Mouse (Mus musculus) limb, embryonic 11.5 days (tissue): ENCODE measurements around the gene 5330417H12Rik. TPM values are rescaled to one million over a fixed set of nuclear protein-coding genes. Genes with fewer than 3 reads are reported as not detected.

Source experiments
- ATAC-seq: fragments of 200-750 bp; cut with Nextera tagmentation; 2 replicates; pipeline ENCODE4 v1.8.0; 2017; ENCODE audit warnings: low read depth; ENCODE audit not compliant: insufficient number of reproducible peaks, low FRiP score, low TSS enrichment
- DNase-seq: peaks from one replicate; pipeline ENCODE4 v3.0.0-alpha.2; 2015; ENCODE audit warnings: low spot score
- H3K27ac ChIP-seq: fragments of 300-500 bp; sonication (generic); replicated peaks from 2 replicates; pipeline ENCODE4 v1.5.1; 2014; ENCODE audit warnings: low read depth, mild to moderate bottlenecking, low read length
- H3K27me3 ChIP-seq: fragments of 300-500 bp; sonication (generic); 2 replicates; pipeline ENCODE4 v1.6.1; 2014; ENCODE audit warnings: mild to moderate bottlenecking, low read length, mixed read lengths; ENCODE audit not compliant: control insufficient read depth, insufficient read depth
- H3K36me3 ChIP-seq: fragments of 300-500 bp; sonication (generic); 2 replicates; pipeline ENCODE4 v1.6.1; 2014; ENCODE audit warnings: mild to moderate bottlenecking, low read length, moderate library complexity, mixed read lengths; ENCODE audit not compliant: control insufficient read depth, insufficient read depth
- H3K4me1 ChIP-seq: fragments of 300-500 bp; sonication (generic); 2 replicates; pipeline ENCODE4 v1.6.1; 2014; ENCODE audit warnings: low read length, mixed read lengths; ENCODE audit not compliant: control insufficient read depth, insufficient read depth
- H3K4me2 ChIP-seq: fragments of 300-500 bp; sonication (generic); 2 replicates; pipeline ENCODE4 v1.6.1; 2014; ENCODE audit warnings: low read depth, mild to moderate bottlenecking, moderate library complexity; ENCODE audit not compliant: severe bottlenecking
- H3K4me3 ChIP-seq: fragments of 300-500 bp; sonication (generic); 2 replicates; pipeline ENCODE4 v1.5.1; 2014; ENCODE audit warnings: low read depth, low read length
- H3K9ac ChIP-seq: fragments of 300-500 bp; sonication (generic); 2 replicates; pipeline ENCODE4 v1.6.1; 2014; ENCODE audit warnings: mild to moderate bottlenecking, low read length
- H3K9me3 ChIP-seq: fragments of 300-500 bp; sonication (generic); 2 replicates; pipeline ENCODE4 v1.6.1; 2016; ENCODE audit warnings: low read length; ENCODE audit not compliant: control insufficient read depth
- WGBS: fragments of 180-500 bp; shearing (Covaris S2); extraction: QIAGEN DNeasy Blood & Tissue Kit; methylation state at CpG from one replicate; pipeline ENCODE4 v1.1.7; 2014; 5-methylcytosine and 5-hydroxymethylcytosine counted together
- polyA plus RNA-seq: library from polyadenylated mRNA; unstranded; fragments of >200 nt; fragmentation: Nextera tagmentation; extraction: Ambion mirVana; gene quantifications from 2 replicates; pipeline ENCODE4 v1.2.1, GENCODE M21; 2014

Gene 5330417H12Rik
- polyA plus RNA-seq, 1 experiment from 2014 or later: not detected

DNA sequence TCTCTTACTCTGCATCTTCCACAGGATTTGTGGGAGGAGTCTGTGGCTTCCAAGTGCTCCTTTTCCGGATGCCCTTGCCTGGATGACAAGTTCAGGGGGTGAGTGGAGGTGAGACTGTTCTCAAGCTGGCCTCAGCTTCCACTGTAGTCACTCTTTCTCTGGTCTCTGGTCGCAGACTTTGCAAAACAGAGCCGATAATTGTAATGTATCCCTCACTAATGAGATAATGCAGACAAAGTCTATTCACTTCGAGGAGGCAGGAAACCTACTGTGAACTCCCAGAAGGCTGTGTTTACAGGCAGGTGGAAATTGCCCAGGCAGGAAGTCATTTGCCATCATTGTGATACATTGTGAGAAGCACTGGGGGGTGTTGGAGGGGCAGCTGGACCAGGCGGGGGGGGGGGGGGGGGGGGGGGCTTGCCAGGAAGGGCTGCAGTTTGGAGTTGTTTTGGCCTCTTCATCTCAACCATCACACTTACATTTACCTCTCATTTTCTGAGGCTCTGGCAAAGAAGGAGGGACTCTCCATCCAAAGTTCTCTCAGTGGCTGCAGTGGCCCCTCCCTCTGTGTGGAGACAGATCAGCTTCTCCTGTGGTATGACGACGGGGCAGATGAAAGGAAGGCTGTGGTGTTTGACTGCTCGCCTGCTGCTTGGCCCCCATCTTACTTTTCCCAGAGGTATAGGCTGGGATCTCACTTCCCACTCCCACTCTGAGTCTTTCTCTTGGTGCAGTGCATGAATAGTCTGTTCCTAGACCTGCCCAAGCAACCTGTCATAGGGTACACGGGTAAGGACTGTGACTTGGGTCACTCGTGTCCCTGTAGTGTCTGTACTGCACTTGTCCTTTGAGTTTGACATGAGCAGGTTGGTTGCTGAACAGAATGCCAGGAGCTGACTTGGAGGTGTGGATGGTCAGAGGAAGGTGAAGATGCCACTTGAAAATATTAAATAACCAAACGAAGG is 6.7 kb downstream of the 5330417H12Rik start:
- H3K9me3 ChIP-seq: no peaks in the 10 kb centered on the region
- no peaks in the 10 kb centered on the region for H3K27me3 ChIP-seq
- H3K27ac ChIP-seq: no peak overlapping the region
- H3K36me3 ChIP-seq: no peaks in the 10 kb centered on the region
- 36% methylated on average over 10 of the region's 11 CpGs for WGBS
- H3K4me1 ChIP-seq: peaks cover 10% of the 10 kb centered on the region
- DNase-seq: no peak
- 0 out of 2 replicates have a peak, but pooled peaks have one; percentile 28 for ATAC-seq
- no peak overlapping the region for H3K4me2 ChIP-seq
- no peak overlapping the region for H3K4me3 ChIP-seq
- H3K9ac ChIP-seq: no peak overlapping the region

- Histone ChIP-seq H3K4me1 (no peaks in the 10 kb centered on the region), H3K9me3 (no peaks in the 10 kb centered on the region), H3K27ac (no peak overlapping the region), H3K4me2 (no peak overlapping the region), H3K36me3 (no peaks in the 10 kb centered on the region), H3K27me3 (no peaks in the 10 kb centered on the region), H3K4me3 (no peak overlapping the region), H3K9ac (no peak overlapping the region)
- ATAC-seq: no peak
- no peak for DNase-seq
- WGBS: 86% methylated on average over 5 of the region's 5 CpGs
These were observed 14.1 kb downstream of the 5330417H12Rik start for GRCm38 (mm10) chr7:107610880-107611279.

- no peak overlapping the region for H3K4me3 ChIP-seq
- H3K36me3 ChIP-seq: no peaks in the 10 kb centered on the region
- no peaks in the 10 kb centered on the region for H3K4me1 ChIP-seq
- no peak for DNase-seq
- no peak overlapping the region for H3K9ac ChIP-seq
- 86% methylated on average over 2 of the region's 2 CpGs for WGBS
- H3K27me3 ChIP-seq: no peaks in the 10 kb centered on the region
- no peak overlapping the region for H3K4me2 ChIP-seq
- H3K9me3 ChIP-seq: no peaks in the 10 kb centered on the region
- ATAC-seq: no peak
- H3K27ac ChIP-seq: no peak overlapping the region
These were observed 15.2 kb downstream of the 5330417H12Rik start for GRCm38 (mm10) chr7:107609622-107610255.

DNA sequence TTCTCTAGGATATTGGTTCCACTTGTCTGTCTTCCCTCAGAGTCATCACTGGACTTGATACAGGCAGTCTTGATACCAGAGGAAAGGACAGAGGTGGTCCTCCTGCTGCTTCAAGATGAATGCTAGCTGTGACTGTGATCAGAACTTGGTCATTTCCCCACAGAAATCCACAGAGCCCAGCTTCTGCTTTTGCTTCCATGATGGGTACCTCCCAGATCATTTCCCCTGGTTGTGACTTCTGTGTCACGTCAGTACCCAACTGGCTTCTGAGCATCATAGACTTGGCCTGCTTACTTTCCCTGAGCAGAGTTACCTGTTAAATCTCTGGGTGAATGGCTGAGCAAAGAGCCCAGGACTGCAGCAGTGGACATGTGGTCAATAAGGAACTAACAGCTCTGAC is 17.2 kb downstream of the 5330417H12Rik start:
- Histone ChIP-seq H3K36me3 (no peaks in the 10 kb centered on the region), H3K27ac (no peak overlapping the region), H3K4me2 (no peak overlapping the region), H3K4me3 (no peak overlapping the region), H3K9ac (no peak overlapping the region), H3K4me1 (no peaks in the 10 kb centered on the region), H3K9me3 (no peaks in the 10 kb centered on the region), H3K27me3 (no peaks in the 10 kb centered on the region)
- ATAC-seq (no peak), DNase-seq (no peak)
- 97% methylated on average over 1 of the region's 1 CpGs for WGBS

DNA sequence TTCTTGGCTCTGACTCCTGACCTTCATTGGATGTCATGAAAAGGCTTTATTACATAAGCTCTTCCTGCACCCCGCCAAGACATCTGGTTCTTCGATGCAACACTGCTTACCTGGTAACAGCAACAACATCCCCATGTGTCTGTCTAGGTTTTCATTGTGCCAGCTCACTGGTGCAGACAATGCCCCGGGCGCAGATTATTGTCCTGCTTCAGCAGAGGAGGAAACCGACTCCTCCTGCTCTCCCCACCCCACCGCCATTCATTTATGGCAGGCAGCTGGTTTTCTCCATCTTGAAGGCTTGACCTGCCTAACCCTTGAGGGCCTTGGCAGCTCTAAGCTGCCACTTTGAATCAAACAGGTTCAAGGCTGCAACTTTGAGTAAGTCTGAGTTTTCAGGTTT is 22.0 kb downstream of the 5330417H12Rik start:
- Histone ChIP-seq H3K9ac (no peak overlapping the region), H3K36me3 (no peaks in the 10 kb centered on the region), H3K9me3 (no peaks in the 10 kb centered on the region), H3K27me3 (no peaks in the 10 kb centered on the region), H3K4me3 (no peak overlapping the region), H3K4me1 (no peaks in the 10 kb centered on the region), H3K27ac (no peak overlapping the region), H3K4me2 (no peak overlapping the region)
- no peak for ATAC-seq
- WGBS: 79% methylated on average over 6 of the region's 6 CpGs
- no peak for DNase-seq

DNA sequence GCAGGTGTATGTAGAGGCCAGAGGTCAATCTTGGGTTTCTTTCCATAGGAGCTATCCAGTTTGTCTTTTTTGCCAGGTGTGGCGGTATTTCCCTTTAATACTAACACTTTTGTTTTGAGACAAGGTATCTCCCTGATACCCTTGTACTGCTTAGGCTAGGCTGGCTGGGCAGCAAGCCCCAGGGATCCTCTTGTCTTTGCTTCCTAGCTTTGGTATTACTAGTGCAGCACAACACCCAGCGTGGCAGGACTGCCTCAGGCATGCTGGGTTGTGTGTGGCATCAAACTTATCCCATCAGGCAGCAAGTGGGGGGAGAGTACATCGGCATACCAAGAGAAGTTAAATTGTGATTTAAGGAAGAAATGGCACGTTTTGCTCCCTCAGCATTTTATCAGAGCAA is 22.5 kb downstream of the 5330417H12Rik start:
- WGBS: 86% methylated on average over 4 of the region's 4 CpGs
- no peaks in the 10 kb centered on the region for H3K9me3 ChIP-seq
- H3K4me3 ChIP-seq: no peak overlapping the region
- ATAC-seq (no peak), DNase-seq (no peak)
- no peak overlapping the region for H3K27ac ChIP-seq
- H3K36me3 ChIP-seq: no peaks in the 10 kb centered on the region
- no peak overlapping the region for H3K9ac ChIP-seq
- no peak overlapping the region for H3K4me2 ChIP-seq
- H3K27me3 ChIP-seq: no peaks in the 10 kb centered on the region
- H3K4me1 ChIP-seq: peaks cover 2% of the 10 kb centered on the region; the same call in 1 of the 2 replicates

DNA sequence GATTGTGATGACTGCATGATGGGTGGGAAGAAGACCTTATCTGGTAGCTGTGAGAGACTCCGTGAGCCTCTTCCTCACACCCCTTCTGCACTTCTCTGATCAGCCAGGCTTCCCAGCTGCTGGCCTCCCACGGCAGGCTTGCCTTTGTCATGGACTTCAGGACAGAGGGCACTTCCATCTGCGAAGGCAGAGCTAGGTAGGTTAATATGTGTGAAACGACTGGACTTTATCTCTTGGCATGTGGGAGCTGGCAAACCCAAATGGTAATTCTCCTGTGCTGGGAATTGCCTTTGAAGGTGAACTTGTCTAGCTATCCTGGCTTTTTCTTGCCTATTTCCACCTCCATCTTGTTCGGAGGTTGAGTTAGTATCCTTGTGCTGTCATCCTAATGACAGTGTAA is 24.3 kb downstream of the 5330417H12Rik start:
- H3K9me3 ChIP-seq: no peaks in the 10 kb centered on the region
- H3K9ac ChIP-seq: no peak overlapping the region
- H3K4me1 ChIP-seq: peaks cover 4% of the 10 kb centered on the region; the same call in 1 of the 2 replicates
- DNase-seq: no peak
- H3K27ac ChIP-seq: no peak overlapping the region
- WGBS: 78% methylated on average over 5 of the region's 5 CpGs
- H3K27me3 ChIP-seq: no peaks in the 10 kb centered on the region
- H3K4me3 ChIP-seq: no peak overlapping the region
- no peak for ATAC-seq
- no peak overlapping the region for H3K4me2 ChIP-seq
- no peaks in the 10 kb centered on the region for H3K36me3 ChIP-seq

DNA sequence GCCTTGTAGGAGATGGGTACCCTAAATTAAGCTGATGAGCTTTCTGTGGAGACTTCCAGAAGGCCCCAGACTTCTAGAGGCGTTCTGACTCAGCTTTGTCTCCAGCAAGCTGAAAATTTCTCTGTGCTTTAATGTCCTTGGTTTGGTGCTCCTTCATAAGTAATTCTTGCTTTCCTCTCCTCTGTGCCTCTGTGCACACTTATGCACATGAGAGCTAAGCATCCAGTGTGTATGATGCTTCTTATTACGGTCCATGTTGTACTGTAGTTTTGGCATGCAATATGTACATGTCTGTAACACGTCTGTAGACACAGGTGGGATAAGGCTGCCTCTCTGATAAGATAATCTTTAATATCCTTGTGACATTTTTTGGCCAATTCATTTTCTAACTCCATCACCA is 27.0 kb downstream of the 5330417H12Rik start:
- H3K9me3 ChIP-seq: no peaks in the 10 kb centered on the region
- ATAC-seq (no peak), DNase-seq (no peak)
- WGBS: 86% methylated on average over 3 of the region's 3 CpGs
- no peak overlapping the region for H3K9ac ChIP-seq
- peaks cover 9% of the 10 kb centered on the region for H3K4me1 ChIP-seq
- no peak overlapping the region for H3K4me2 ChIP-seq
- no peaks in the 10 kb centered on the region for H3K36me3 ChIP-seq
- H3K27me3 ChIP-seq: no peaks in the 10 kb centered on the region
- no peak overlapping the region for H3K27ac ChIP-seq
- no peak overlapping the region for H3K4me3 ChIP-seq
